Mouse (Mus musculus): Measurements from ENCODE around the gene Phf21b.
"Not testable (repeated sequence)": the region's sequence is repeated elsewhere in the genome, so short reads cannot be mapped to it uniquely, and the experiment has no call there.

Gene Phf21b

GRCm38 (mm10) chr15:84772191-84773111 lies 83.4 kb downstream of the Phf21b start:
- DNase-seq = peak; percentile 8

- DNase-seq = peak; percentile 37
Observed at GRCm38 (mm10) chr15:84769641-84770341, 86.1 kb downstream of the Phf21b start.

DNA sequence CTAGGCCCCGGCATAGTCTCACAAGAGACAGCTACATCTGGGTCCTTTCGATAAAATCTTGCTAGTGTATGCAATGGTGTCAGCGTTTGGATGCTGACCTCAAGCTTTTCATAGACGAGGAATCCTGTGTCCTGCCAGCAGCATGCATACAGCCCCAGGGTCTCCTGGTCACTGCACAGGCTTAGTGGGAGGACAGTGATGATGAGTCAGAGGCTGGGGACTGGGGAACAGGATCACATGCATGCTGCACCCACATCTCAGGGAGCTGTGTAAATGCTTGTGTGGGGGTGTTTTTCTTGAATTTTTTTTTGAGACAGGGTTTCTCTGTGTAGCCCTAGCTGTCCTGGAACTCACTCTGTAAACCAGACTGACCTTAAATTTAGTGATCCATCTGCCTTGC lies 87.3 kb downstream of the Phf21b start:
- not testable (repeated sequence) for DNase-seq

- peak; percentile 32 for DNase-seq
Observed at GRCm38 (mm10) chr15:84766621-84767020, 89.2 kb downstream of the Phf21b start.

GRCm38 (mm10) chr15:84763423-84763812 lies 92.4 kb downstream of the Phf21b start:
- DNase-seq = no peak

- DNase-seq = no peak
Observed at GRCm38 (mm10) chr15:84762712-84763422, 93.0 kb downstream of the Phf21b start.

DNA sequence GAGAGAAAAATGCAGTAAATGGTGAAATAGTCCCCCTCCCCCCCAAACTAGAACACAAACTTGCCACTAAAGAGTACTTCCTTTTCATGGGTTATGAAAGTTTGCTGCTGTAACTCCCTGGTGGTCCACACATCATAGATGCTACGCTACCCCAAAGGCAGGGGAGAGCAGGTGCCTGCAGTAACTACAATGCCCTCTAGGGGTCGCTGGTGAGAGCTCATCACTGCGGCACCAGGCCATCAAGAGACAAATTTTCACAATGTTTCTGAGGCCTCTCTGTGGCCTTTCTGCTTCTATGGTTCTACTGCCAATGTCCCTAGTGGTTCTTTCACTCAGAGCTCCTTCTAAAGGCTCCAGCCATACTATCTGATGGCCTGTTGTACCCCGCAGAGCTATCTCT lies 97.4 kb downstream of the Phf21b start:
- peak; percentile 33 for DNase-seq

DNA sequence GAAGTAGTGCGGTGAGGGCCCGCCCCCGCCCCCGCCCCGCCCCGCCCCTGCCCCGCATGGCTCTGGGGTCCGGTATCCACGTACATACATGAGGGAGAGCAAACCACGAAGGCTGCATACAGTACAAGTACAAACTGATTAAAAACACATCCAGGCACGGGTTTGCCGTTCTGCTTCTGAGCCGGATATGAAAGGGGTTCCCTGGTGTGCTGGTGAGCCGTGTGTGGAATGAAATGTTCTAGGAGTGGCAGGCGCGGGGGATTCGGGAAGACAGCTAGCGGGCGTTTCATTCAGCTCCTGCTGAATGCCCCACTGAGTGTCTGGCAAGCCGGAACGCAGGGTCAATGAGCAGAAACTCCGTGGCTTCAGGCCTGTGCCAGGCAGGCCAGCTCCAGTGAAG lies 99.4 kb downstream of the Phf21b start:
- DNase-seq = no peak

- peak; percentile 85 for DNase-seq
Observed at GRCm38 (mm10) chr15:84754987-84755386, 100.9 kb downstream of the Phf21b start.

- DNase-seq = no peak
Observed at GRCm38 (mm10) chr15:84745831-84746230, 110.0 kb downstream of the Phf21b start.

GRCm38 (mm10) chr15:84744308-84744707 lies 111.5 kb downstream of the Phf21b start:
- DNase-seq = no peak

- DNase-seq = no peak
Observed at GRCm38 (mm10) chr15:84743347-84743746, 112.5 kb downstream of the Phf21b start.

- no peak for DNase-seq
Observed at GRCm38 (mm10) chr15:84741573-84741972, 114.3 kb downstream of the Phf21b start.

DNA sequence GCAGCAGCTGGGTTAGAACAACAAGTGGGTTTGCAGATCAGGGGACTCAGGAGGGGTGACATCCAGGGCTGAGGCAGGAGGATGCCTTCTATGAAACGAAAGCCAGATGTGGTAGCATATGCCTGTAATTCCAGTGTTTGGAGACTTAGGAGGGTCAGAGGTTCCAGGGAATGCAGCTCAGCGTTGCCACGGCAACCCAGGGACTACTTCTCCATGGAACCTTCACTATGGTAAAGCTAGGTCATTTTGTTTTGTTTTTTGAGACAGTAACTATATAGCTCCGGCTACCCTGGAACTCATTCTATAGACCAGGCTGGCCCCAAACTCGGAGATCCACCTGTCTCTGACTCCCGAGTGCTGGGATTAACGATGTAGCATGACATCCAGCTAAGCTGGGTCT lies 117.6 kb downstream of the Phf21b start:
- DNase-seq = no peak

DNA sequence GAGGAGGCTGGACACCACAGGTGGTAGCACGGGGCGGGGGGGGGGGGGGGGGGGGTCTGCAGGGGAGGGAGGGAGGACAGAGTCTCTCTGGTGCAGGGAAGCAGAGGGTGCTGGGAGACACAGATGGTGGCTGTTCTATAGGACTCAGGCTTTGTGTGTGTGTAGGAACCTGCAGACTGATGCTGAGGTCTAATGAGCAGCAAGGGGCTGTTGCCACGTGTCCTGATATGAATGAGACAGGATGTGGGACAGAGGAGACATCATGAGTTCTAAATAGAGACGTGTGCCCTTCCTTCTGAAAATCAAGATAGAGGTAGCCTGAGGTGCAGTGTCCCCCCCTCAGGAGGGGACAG lies 118.9 kb downstream of the Phf21b start:
- DNase-seq = no peak

- no peak for DNase-seq
Observed at GRCm38 (mm10) chr15:84736346-84736993, 119.4 kb downstream of the Phf21b start.

Measured in lung, postnatal 10 days (tissue).